9 mouse cellular contexts compared by ENCODE assay signal in genomic region chr1:134725276-134725675, GRCm38 (mm10).
A peak's percentile ranks its signal among the peaks of the same experiment; 100 is the strongest.
DNase-seq lines count a peak whose midpoint lies in the region; ATAC-seq and TF ChIP-seq lines count a peak whose summit lies in the region.
"Had no signal": no experiment of that assay in that cellular context is flagged by ENCODE, and none has a peak within 500 bp of the region (broad histone marks: within the 10 kb centered on the region; RNA-seq: fewer than 3 reads in every experiment).

No protein-coding gene starts in this region.

- no peaks in the 10 kb centered on the region for H3K79me3 ChIP-seq in C2C12 (ENCODE audit: low read depth)

- TF ChIP-seq EP300 in stomach, postnatal 0 days (optimal IDR thresholded peaks at IDR 0.05), result no peak

- DNase-seq in adrenal gland, postnatal 36 days, result peak; percentile 63 to 74
- peak; percentile 65 for DNase-seq in gastrocnemius, postnatal 10 days
- DNase-seq in liver, adult 2 months (ENCODE audit: extremely low read depth, low read depth, low spot score), result peak; percentile 32
- peak; percentile 63 for DNase-seq in stomach, postnatal 0 days (ENCODE audit: low spot score)

- no peaks in the 10 kb centered on the region for H3K27me3 ChIP-seq in intestine, embryonic 16.5 days (replicated peaks; ENCODE audit: control insufficient read depth, insufficient read depth, low read length)
- H3K27me3 ChIP-seq in intestine, embryonic 15.5 days (replicated peaks), result no peaks in the 10 kb centered on the region
- H3K27me3 ChIP-seq in C2C12 (ENCODE audit: control insufficient read depth, insufficient read depth, insufficient read length), result peaks cover 59% of the 10 kb centered on the region
- 0 out of 2 replicates have a peak, but pooled peaks cover 3% of the 10 kb centered on the region for H3K27me3 ChIP-seq in liver, adult 2 months (ENCODE audit: control insufficient read depth, insufficient read depth, low read length)
- no peaks in the 10 kb centered on the region for H3K27me3 ChIP-seq in stomach, postnatal 0 days (ENCODE audit: control insufficient read depth, insufficient read depth, low read length)
- no peaks in the 10 kb centered on the region for H3K27me3 ChIP-seq in neural tube, embryonic 15.5 days (replicated peaks)
- H3K27me3 ChIP-seq: neural tube, embryonic 12.5 days had no signal

- H3K4me3 ChIP-seq in intestine, embryonic 16.5 days (ENCODE audit: low read length), result no peak overlapping the region
- H3K4me3 ChIP-seq in intestine, embryonic 15.5 days (replicated peaks), result no peak overlapping the region
- H3K4me3 ChIP-seq in C2C12 (ENCODE audit: insufficient read depth, poor library complexity, severe bottlenecking), result no peak overlapping the region
- no peak overlapping the region for H3K4me3 ChIP-seq in liver, adult 2 months (ENCODE audit: insufficient read depth, low read depth, low read length)
- no peak overlapping the region for H3K4me3 ChIP-seq in stomach, postnatal 0 days (ENCODE audit: low read depth, low read length)
- no peak overlapping the region for H3K4me3 ChIP-seq in neural tube, embryonic 15.5 days (replicated peaks)
- H3K4me3 ChIP-seq: neural tube, embryonic 12.5 days had no signal

- TF ChIP-seq POLR2A in liver, adult 2 months (IDR thresholded peaks at IDR 0.05; ENCODE audit: extremely low read depth, insufficient read depth, low read length), result no peak

- H3ac ChIP-seq in C2C12 (ENCODE audit: control insufficient read depth, insufficient read length, low read depth), result no peak overlapping the region

- peaks cover 24% of the 10 kb centered on the region for H3K4me1 ChIP-seq in intestine, embryonic 16.5 days (ENCODE audit: control insufficient read depth, insufficient read depth, low read length)
- H3K4me1 ChIP-seq in intestine, embryonic 15.5 days (replicated peaks), result peaks cover 20% of the 10 kb centered on the region
- no peaks in the 10 kb centered on the region for H3K4me1 ChIP-seq in liver, adult 2 months (ENCODE audit: control insufficient read depth, insufficient read depth, low read length)
- no peaks in the 10 kb centered on the region for H3K4me1 ChIP-seq in stomach, postnatal 0 days (replicated peaks; ENCODE audit: control insufficient read depth, insufficient read depth)
- H3K4me1 ChIP-seq in neural tube, embryonic 15.5 days, result peaks cover 17% of the 10 kb centered on the region
- H3K4me1 ChIP-seq: neural tube, embryonic 12.5 days had no signal

- H3K27ac ChIP-seq in intestine, embryonic 16.5 days (ENCODE audit: low read length), result no peak overlapping the region
- H3K27ac ChIP-seq in intestine, embryonic 15.5 days, result no peak overlapping the region
- H3K27ac ChIP-seq in liver, adult 2 months (replicated peaks; ENCODE audit: insufficient read depth, low read depth, low read length), result no peak overlapping the region
- H3K27ac ChIP-seq in stomach, postnatal 0 days (replicated peaks), result no peak overlapping the region
- no peak overlapping the region for H3K27ac ChIP-seq in neural tube, embryonic 15.5 days (replicated peaks)
- H3K27ac ChIP-seq: neural tube, embryonic 12.5 days had no signal

- peak; percentile 2 for TF ChIP-seq CTCF in C2C12 (IDR thresholded peaks at IDR 0.05; ENCODE audit: control insufficient read depth, insufficient read depth, insufficient read length)
- peak; percentile 74 for TF ChIP-seq CTCF in liver, adult 2 months (IDR thresholded peaks at IDR 0.05; ENCODE audit: low read depth, low read length)
- peak; percentile 82 for TF ChIP-seq CTCF in stomach, postnatal 0 days (IDR thresholded peaks at IDR 0.05; ENCODE audit: low read depth)

- WGBS in intestine, embryonic 16.5 days, result 45% methylated on average over 5 of the region's 5 CpGs
- WGBS in intestine, embryonic 15.5 days, result 47% methylated on average over 5 of the region's 5 CpGs
- 31% methylated on average over 5 of the region's 5 CpGs for WGBS in liver, adult 2 months
- 50% methylated on average over 5 of the region's 5 CpGs for WGBS in stomach, postnatal 0 days
- 58% methylated on average over 5 of the region's 5 CpGs for WGBS in neural tube, embryonic 15.5 days

- H3K9me3 ChIP-seq in intestine, embryonic 16.5 days (ENCODE audit: control insufficient read depth, low read length), result no peaks in the 10 kb centered on the region
- H3K9me3 ChIP-seq in intestine, embryonic 15.5 days, result no peaks in the 10 kb centered on the region
- H3K9me3 ChIP-seq in stomach, postnatal 0 days (ENCODE audit: control insufficient read depth, low read length), result no peaks in the 10 kb centered on the region
- H3K9me3 ChIP-seq in neural tube, embryonic 15.5 days (replicated peaks), result no peaks in the 10 kb centered on the region
- H3K9me3 ChIP-seq: neural tube, embryonic 12.5 days had no signal

- H3K36me3 ChIP-seq in intestine, embryonic 16.5 days (ENCODE audit: control insufficient read depth, insufficient read depth, low read length), result no peaks in the 10 kb centered on the region
- no peaks in the 10 kb centered on the region for H3K36me3 ChIP-seq in intestine, embryonic 15.5 days
- no peaks in the 10 kb centered on the region for H3K36me3 ChIP-seq in C2C12 (ENCODE audit: control insufficient read depth, insufficient read depth)
- H3K36me3 ChIP-seq in liver, adult 2 months (ENCODE audit: control insufficient read depth, insufficient read depth, low read length), result no peaks in the 10 kb centered on the region
- H3K36me3 ChIP-seq in stomach, postnatal 0 days (ENCODE audit: control insufficient read depth, insufficient read depth, low read length), result no peaks in the 10 kb centered on the region
- H3K36me3 ChIP-seq in neural tube, embryonic 15.5 days, result no peaks in the 10 kb centered on the region
- H3K36me3 ChIP-seq: neural tube, embryonic 12.5 days had no signal

- 0 out of 2 replicates have a peak, but pooled peaks have one; percentile 28 for ATAC-seq in intestine, embryonic 16.5 days
- ATAC-seq in intestine, embryonic 15.5 days, result no peak
- no peak for ATAC-seq in stomach, postnatal 0 days (ENCODE audit: low FRiP score, low TSS enrichment)
- ATAC-seq in neural tube, embryonic 15.5 days (ENCODE audit: low FRiP score), result no peak

- no peak overlapping the region for H3K4me2 ChIP-seq in intestine, embryonic 16.5 days (ENCODE audit: low read depth, low read length)
- no peak overlapping the region for H3K4me2 ChIP-seq in intestine, embryonic 15.5 days (replicated peaks)
- no peak overlapping the region for H3K4me2 ChIP-seq in stomach, postnatal 0 days (replicated peaks; ENCODE audit: low read depth)
- H3K4me2 ChIP-seq in neural tube, embryonic 15.5 days, result no peak overlapping the region
- H3K4me2 ChIP-seq: neural tube, embryonic 12.5 days had no signal

- no peak overlapping the region for H3K9ac ChIP-seq in intestine, embryonic 16.5 days (ENCODE audit: low read depth, low read length)
- H3K9ac ChIP-seq in intestine, embryonic 15.5 days, result no peak overlapping the region
- H3K9ac ChIP-seq in liver, adult 2 months (ENCODE audit: low read depth, low read length), result no peak overlapping the region
- no peak overlapping the region for H3K9ac ChIP-seq in stomach, postnatal 0 days (ENCODE audit: low read length)
- H3K9ac ChIP-seq in neural tube, embryonic 15.5 days (replicated peaks), result no peak overlapping the region
- H3K9ac ChIP-seq: neural tube, embryonic 12.5 days had no signal

- no peaks in the 10 kb centered on the region for H3K79me2 ChIP-seq in C2C12 (ENCODE audit: control insufficient read depth, insufficient read depth)
- H3K79me2 ChIP-seq in liver, adult 2 months (ENCODE audit: control insufficient read depth, insufficient read depth, low read length), result no peaks in the 10 kb centered on the region

TF ChIP-seq in C2C12, 6 proteins besides CTCF, POLR2A, EP300 and RAD21:
- TF ChIP-seq MYOG (IDR thresholded peaks at IDR 0.05; ENCODE audit: control insufficient read depth, extremely low read depth, insufficient read length), result no peak
- no peak for TF ChIP-seq MAX (IDR thresholded peaks at IDR 0.05)
- TF ChIP-seq CEBPB (IDR thresholded peaks at IDR 0.05; ENCODE audit: low read depth), result no peak
- TF ChIP-seq FOSL1 (IDR thresholded peaks at IDR 0.05; ENCODE audit: insufficient read depth, low read length, poor library complexity, severe bottlenecking), result no peak
- no peak for TF ChIP-seq MYOD1 (IDR thresholded peaks at IDR 0.05; ENCODE audit: control insufficient read depth, insufficient read length, low read depth)
- TF ChIP-seq USF1 (IDR thresholded peaks at IDR 0.05; ENCODE audit: low read depth), result no peak

Comparison
In these comparisons a context has a peak if more than half of its experiments do, and no peak if none do; other contexts are left out.
1. CTCF ChIP-seq: peak in every context shown above with its lines; median percentile 82 in stomach, postnatal 0 days; 74 in liver, adult 2 months; 2 in C2C12.